Mouse (Mus musculus) bone marrow, adult 2 months (tissue): ENCODE results near the gene Ddx39b.

Source experiments
- CTCF ChIP-seq: fragments of 200-500 bp; IDR thresholded peaks from 2 replicates; pipeline ENCODE4 v1.5.1; 2011; ENCODE audit warnings: low read length, control low read depth; ENCODE audit not compliant: control insufficient read depth, insufficient read depth
- POLR2A ChIP-seq: fragments of 200-500 bp; IDR thresholded peaks from 2 replicates; pipeline ENCODE4 v1.6.1; 2011; ENCODE audit warnings: low read depth, mild to moderate bottlenecking, control low read depth, low read length, borderline replicate concordance; ENCODE audit not compliant: control insufficient read depth

DNA sequence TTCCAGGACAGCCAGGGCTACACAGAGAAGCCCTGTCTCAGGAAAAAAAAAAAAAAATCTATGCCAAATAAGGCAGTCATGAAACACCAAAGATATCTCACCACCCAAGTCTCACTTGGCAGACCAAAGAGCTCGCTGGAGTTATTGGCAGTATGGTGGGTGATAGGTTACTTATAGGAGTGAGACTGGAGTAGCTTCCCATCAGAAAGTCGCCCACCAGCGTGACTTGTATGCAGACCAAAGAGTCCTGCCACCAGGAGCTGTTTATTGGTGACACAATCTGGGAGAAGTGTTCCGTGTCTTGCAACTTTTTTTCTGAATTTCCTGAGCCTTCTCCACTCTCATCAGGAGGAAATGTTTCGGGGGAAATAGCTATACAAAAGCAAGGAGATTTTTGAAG is 1.8 kb upstream of the Ddx39b start:
- no peak for TF ChIP-seq CTCF
- TF ChIP-seq POLR2A: no peak
